Mouse (Mus musculus) hindbrain, embryonic 12.5 days (tissue): ENCODE measurements around the gene Rragd. TPM values are rescaled to one million over a fixed set of nuclear protein-coding genes. Genes with fewer than 3 reads are reported as not detected.
A peak's percentile ranks its signal among the peaks of the same experiment; 100 is the strongest.
"Not testable (repeated sequence)": the region's sequence is repeated elsewhere in the genome, so short reads cannot be mapped to it uniquely, and the experiment has no call there.

Experiments used
- ATAC-seq: fragments of 200-750 bp; cut with Nextera tagmentation; 2 replicates; pipeline ENCODE4 v1.8.0; 2017; ENCODE audit warnings: moderate TSS enrichment; ENCODE audit not compliant: low FRiP score
- H3K27ac ChIP-seq: fragments of 300-500 bp; sonication (generic); 2 replicates; pipeline ENCODE4 v1.5.1; 2016; ENCODE audit warnings: mild to moderate bottlenecking
- H3K27me3 ChIP-seq: fragments of 300-500 bp; sonication (generic); 2 replicates; pipeline ENCODE4 v1.6.1; 2016; ENCODE audit warnings: mild to moderate bottlenecking
- H3K36me3 ChIP-seq: fragments of 300-500 bp; sonication (generic); 2 replicates; pipeline ENCODE4 v1.6.1; 2016; ENCODE audit warnings: mild to moderate bottlenecking
- H3K4me1 ChIP-seq: fragments of 300-500 bp; sonication (generic); 2 replicates; pipeline ENCODE4 v1.6.1; 2016
- H3K4me2 ChIP-seq: fragments of 300-500 bp; sonication (generic); replicated peaks from 2 replicates; pipeline ENCODE4 v1.6.1; 2016; ENCODE audit warnings: mild to moderate bottlenecking
- H3K4me3 ChIP-seq: fragments of 300-500 bp; sonication (generic); 2 replicates; pipeline ENCODE4 v1.5.1; 2016; ENCODE audit warnings: mild to moderate bottlenecking
- H3K9ac ChIP-seq: fragments of 300-500 bp; sonication (generic); 2 replicates; pipeline ENCODE4 v1.6.1; 2016; ENCODE audit warnings: mild to moderate bottlenecking, moderate library complexity
- H3K9me3 ChIP-seq: fragments of 300-500 bp; sonication (generic); replicated peaks from 2 replicates; pipeline ENCODE4 v1.6.1; 2016; ENCODE audit warnings: mild to moderate bottlenecking
- WGBS: fragments of 180-500 bp; shearing (Covaris S2); methylation state at CpG from one replicate; pipeline ENCODE4 v1.1.7; 2016; 5-methylcytosine and 5-hydroxymethylcytosine counted together
- polyA plus RNA-seq: library from polyadenylated mRNA; unstranded; fragments of >200 nt; fragmentation: Nextera tagmentation; extraction: Ambion mirVana; gene quantifications from 2 replicates; pipeline ENCODE4 v1.2.1, GENCODE M21; 2016

Rragd gene
- polyA plus RNA-seq, 1 experiment from 2014 or later, result 40.1 TPM

- no peak for ATAC-seq
- Histone ChIP-seq H3K27ac (no peak overlapping the region), H3K9me3 (no peaks in the 10 kb centered on the region), H3K4me2 (no peak overlapping the region), H3K27me3 (no peaks in the 10 kb centered on the region), H3K36me3 (peaks cover 7% of the 10 kb centered on the region; the same call in 1 of the 2 replicates), H3K4me3 (no peak overlapping the region), H3K4me1 (no peaks in the 10 kb centered on the region), H3K9ac (no peak overlapping the region)
- 61% methylated on average over 3 of the region's 3 CpGs for WGBS
These were observed 11.3 kb downstream of the Rragd start for GRCm38 (mm10) chr4:32994168-32994567.

GRCm38 (mm10) chr4:32996083-32996482, 13.2 kb downstream of the Rragd start:
- ATAC-seq, result no peak

GRCm38 (mm10) chr4:32997571-32997970, 14.7 kb downstream of the Rragd start:
- no peak overlapping the region for H3K27ac ChIP-seq
- H3K36me3 ChIP-seq, result peaks cover 7% of the 10 kb centered on the region; the same call in 1 of the 2 replicates
- H3K27me3 ChIP-seq, result no peaks in the 10 kb centered on the region
- H3K4me1 ChIP-seq, result no peaks in the 10 kb centered on the region
- no peak for ATAC-seq
- no peak overlapping the region for H3K4me2 ChIP-seq
- no peak overlapping the region for H3K9ac ChIP-seq
- no peak overlapping the region for H3K4me3 ChIP-seq
- 88% methylated on average over 5 of the region's 5 CpGs for WGBS
- H3K9me3 ChIP-seq, result no peaks in the 10 kb centered on the region

More at GRCm38 (mm10) chr4:32996083-32996482, 13.2 kb downstream of the Rragd start:
- Histone ChIP-seq H3K4me3 (no peak overlapping the region), H3K9ac (no peak overlapping the region), H3K27me3 (no peaks in the 10 kb centered on the region), H3K4me1 (no peaks in the 10 kb centered on the region), H3K27ac (no peak overlapping the region), H3K36me3 (peaks cover 7% of the 10 kb centered on the region; the same call in 1 of the 2 replicates), H3K4me2 (no peak overlapping the region), H3K9me3 (no peaks in the 10 kb centered on the region)
- 95% methylated on average over 5 of the region's 5 CpGs for WGBS

- Histone ChIP-seq H3K36me3 (peaks cover 7% of the 10 kb centered on the region; the same call in 1 of the 2 replicates), H3K4me1 (no peaks in the 10 kb centered on the region), H3K27ac (no peak overlapping the region), H3K4me3 (no peak overlapping the region), H3K9ac (no peak overlapping the region), H3K4me2 (no peak overlapping the region), H3K9me3 (no peaks in the 10 kb centered on the region), H3K27me3 (no peaks in the 10 kb centered on the region)
- WGBS, result 94% methylated on average over 8 of the region's 8 CpGs
- no peak for ATAC-seq
These were observed 16.2 kb downstream of the Rragd start for GRCm38 (mm10) chr4:32998996-32999395.

GRCm38 (mm10) chr4:33002081-33002480, 19.2 kb downstream of the Rragd start:
- no peaks in the 10 kb centered on the region for H3K4me1 ChIP-seq
- H3K4me2 ChIP-seq, result no peak overlapping the region
- 87% methylated on average over 3 of the region's 3 CpGs for WGBS
- H3K36me3 ChIP-seq, result peaks cover 18% of the 10 kb centered on the region
- no peaks in the 10 kb centered on the region for H3K9me3 ChIP-seq
- H3K27me3 ChIP-seq, result no peaks in the 10 kb centered on the region
- no peak overlapping the region for H3K4me3 ChIP-seq
- no peak for ATAC-seq
- H3K9ac ChIP-seq, result no peak overlapping the region
- H3K27ac ChIP-seq, result no peak overlapping the region

GRCm38 (mm10) chr4:33005595-33006470, 23.0 kb downstream of the Rragd start:
- not testable (repeated sequence) for H3K27me3 ChIP-seq, H3K4me1 ChIP-seq, H3K9me3 ChIP-seq, H3K27ac ChIP-seq, ATAC-seq, H3K4me2 ChIP-seq, H3K4me3 ChIP-seq, H3K9ac ChIP-seq
- peaks cover 25% of the 10 kb centered on the region for H3K36me3 ChIP-seq
- WGBS, result 95% methylated on average over 10 of the region's 10 CpGs

GRCm38 (mm10) chr4:33006844-33007243, 24.0 kb downstream of the Rragd start:
- Histone ChIP-seq H3K9me3 (no peaks in the 10 kb centered on the region), H3K27ac (no peak overlapping the region), H3K4me1 (no peaks in the 10 kb centered on the region), H3K27me3 (no peaks in the 10 kb centered on the region), H3K36me3 (peaks cover 25% of the 10 kb centered on the region), H3K9ac (no peak overlapping the region), H3K4me2 (no peak overlapping the region), H3K4me3 (no peak overlapping the region)
- 96% methylated on average over 11 of the region's 11 CpGs for WGBS
- no peak for ATAC-seq

GRCm38 (mm10) chr4:33007443-33008217, 24.8 kb downstream of the Rragd start:
- peaks cover 25% of the 10 kb centered on the region for H3K36me3 ChIP-seq
- H3K4me2 ChIP-seq, result no peak overlapping the region
- ATAC-seq, result no peak
- H3K27me3 ChIP-seq, result no peaks in the 10 kb centered on the region
- 94% methylated on average over 9 of the region's 9 CpGs for WGBS
- H3K9ac ChIP-seq, result no peak overlapping the region
- no peaks in the 10 kb centered on the region for H3K4me1 ChIP-seq
- no peaks in the 10 kb centered on the region for H3K9me3 ChIP-seq
- H3K4me3 ChIP-seq, result no peak overlapping the region
- no peak overlapping the region for H3K27ac ChIP-seq

GRCm38 (mm10) chr4:33010078-33010477, 27.2 kb downstream of the Rragd start:
- no peaks in the 10 kb centered on the region for H3K9me3 ChIP-seq
- H3K27ac ChIP-seq, result no peak overlapping the region
- no peaks in the 10 kb centered on the region for H3K4me1 ChIP-seq
- no peak overlapping the region for H3K4me3 ChIP-seq
- H3K27me3 ChIP-seq, result no peaks in the 10 kb centered on the region
- no peak overlapping the region for H3K9ac ChIP-seq
- 90% methylated on average over 1 of the region's 1 CpGs for WGBS
- no peak overlapping the region for H3K4me2 ChIP-seq
- peaks cover 40% of the 10 kb centered on the region for H3K36me3 ChIP-seq
- ATAC-seq, result no peak

- Histone ChIP-seq H3K27ac (no peak overlapping the region), H3K9me3 (no peaks in the 10 kb centered on the region), H3K4me1 (no peaks in the 10 kb centered on the region), H3K4me2 (no peak overlapping the region), H3K9ac (no peak overlapping the region), H3K27me3 (no peaks in the 10 kb centered on the region), H3K36me3 (peaks cover 30% of the 10 kb centered on the region), H3K4me3 (no peak overlapping the region)
- no peak for ATAC-seq
- WGBS, result 79% methylated on average over 4 of the region's 4 CpGs
These were observed 29.6 kb downstream of the Rragd start for GRCm38 (mm10) chr4:33012484-33012883.

GRCm38 (mm10) chr4:33018361-33018999, 35.6 kb downstream of the Rragd start:
- H3K36me3 ChIP-seq, result peaks cover 21% of the 10 kb centered on the region
- H3K9me3 ChIP-seq, result no peaks in the 10 kb centered on the region
- no peak overlapping the region for H3K27ac ChIP-seq
- H3K27me3 ChIP-seq, result no peaks in the 10 kb centered on the region
- 55% methylated on average over 9 of the region's 9 CpGs for WGBS
- no peak overlapping the region for H3K9ac ChIP-seq
- no peak overlapping the region for H3K4me3 ChIP-seq
- no peaks in the 10 kb centered on the region for H3K4me1 ChIP-seq
- no peak overlapping the region for H3K4me2 ChIP-seq
- peak; percentile 73 for ATAC-seq

GRCm38 (mm10) chr4:33024420-33024819, 41.6 kb downstream of the Rragd start:
- Histone ChIP-seq H3K36me3 (peaks cover 13% of the 10 kb centered on the region; the same call in 1 of the 2 replicates), H3K27me3 (no peaks in the 10 kb centered on the region), H3K27ac (no peak overlapping the region), H3K9ac (no peak overlapping the region), H3K4me3 (no peak overlapping the region), H3K9me3 (no peaks in the 10 kb centered on the region), H3K4me2 (no peak overlapping the region), H3K4me1 (no peaks in the 10 kb centered on the region)
- WGBS, result 77% methylated on average over 8 of the region's 8 CpGs
- ATAC-seq, result no peak
